Mouse (Mus musculus) heart, embryonic 11.5 days (tissue): ENCODE measurements at regions not wholly inside any gene's neighbourhood (a gene's known extent, or its start where the extent isn't known, plus 50 kb on each side); places are given as distances from the start of the nearest gene placed in this dataset.

Source experiments
- ATAC-seq: fragments of 200-750 bp; cut with Nextera tagmentation; replicated peaks from 2 replicates; pipeline ENCODE4 v1.8.0; 2017; ENCODE audit warnings: moderate library complexity; ENCODE audit not compliant: insufficient number of reproducible peaks, low FRiP score, low TSS enrichment
- H3K27ac ChIP-seq: fragments of 300-500 bp; sonication (generic); 2 replicates; pipeline ENCODE4 v1.5.1; 2014; ENCODE audit warnings: mild to moderate bottlenecking, low read depth, low read length
- H3K27me3 ChIP-seq: fragments of 300-500 bp; sonication (generic); 2 replicates; pipeline ENCODE4 v1.6.1; 2014; ENCODE audit warnings: mild to moderate bottlenecking, low read length, mixed read lengths; ENCODE audit not compliant: control insufficient read depth, insufficient read depth
- H3K36me3 ChIP-seq: fragments of 300-500 bp; sonication (generic); 2 replicates; pipeline ENCODE4 v1.6.1; 2014; ENCODE audit warnings: mild to moderate bottlenecking, low read length, moderate library complexity, mixed read lengths; ENCODE audit not compliant: control insufficient read depth, insufficient read depth
- H3K4me1 ChIP-seq: fragments of 300-500 bp; sonication (generic); 2 replicates; pipeline ENCODE4 v1.6.1; 2014; ENCODE audit warnings: low read length; ENCODE audit not compliant: control insufficient read depth, insufficient read depth
- H3K4me2 ChIP-seq: fragments of 300-500 bp; sonication (generic); 2 replicates; pipeline ENCODE4 v1.6.1; 2014; ENCODE audit warnings: mild to moderate bottlenecking, moderate library complexity
- H3K4me3 ChIP-seq: fragments of 300-500 bp; sonication (generic); 2 replicates; pipeline ENCODE4 v1.5.1; 2014; ENCODE audit warnings: low read depth, low read length
- H3K9ac ChIP-seq: fragments of 300-500 bp; sonication (generic); 2 replicates; pipeline ENCODE4 v1.6.1; 2014; ENCODE audit warnings: mild to moderate bottlenecking, low read depth, low read length, moderate library complexity
- H3K9me3 ChIP-seq: fragments of 300-500 bp; sonication (generic); replicated peaks from 2 replicates; pipeline ENCODE4 v1.6.1; 2016; ENCODE audit warnings: low read length; ENCODE audit not compliant: control insufficient read depth
- WGBS: fragments of 180-500 bp; shearing (Covaris S2); extraction: QIAGEN DNeasy Blood & Tissue Kit; methylation state at CpG from one replicate; pipeline ENCODE4 v1.1.7; 2014; ENCODE audit not compliant: insufficient replicate concordance; 5-methylcytosine and 5-hydroxymethylcytosine counted together

DNA sequence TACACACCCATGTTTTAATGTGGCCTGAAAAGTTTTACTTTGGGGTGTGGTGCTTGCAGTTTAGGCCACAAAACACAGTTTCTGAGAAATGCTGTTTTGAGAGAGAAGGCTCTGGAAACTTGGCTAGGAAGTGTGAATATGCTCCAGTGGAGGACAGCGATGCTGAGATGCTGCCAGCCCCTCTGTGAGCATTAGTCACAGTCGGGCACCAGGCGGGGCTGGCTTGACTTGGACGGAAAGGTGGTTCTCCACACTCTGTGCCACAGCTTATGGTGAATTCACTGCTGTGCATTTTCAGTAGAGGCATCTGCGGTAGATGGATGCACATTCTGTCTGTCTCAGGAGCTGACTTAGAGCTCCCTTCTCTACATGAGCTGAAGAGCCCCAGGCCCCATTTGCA is 326.0 kb downstream of the 1500009L16Rik start:
- no peak for ATAC-seq

DNA sequence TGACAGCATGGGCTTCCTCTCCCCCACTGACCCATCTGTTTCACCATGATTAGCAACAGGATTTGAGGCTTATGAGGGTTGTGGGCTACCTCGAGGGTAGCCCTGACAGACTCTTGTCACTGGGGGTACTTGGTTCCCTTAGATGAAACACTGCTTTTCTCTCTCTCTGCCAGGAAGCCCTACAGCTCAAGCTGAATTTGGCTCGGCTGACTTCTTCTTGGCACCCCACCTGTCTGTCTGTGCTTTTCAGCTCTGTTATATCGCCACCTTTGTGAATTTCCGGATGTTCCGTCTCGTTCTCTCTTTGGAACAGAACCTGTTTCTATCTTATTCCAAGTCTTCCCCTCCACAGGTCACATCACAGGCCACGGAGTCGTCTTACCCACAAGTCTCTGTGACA is 330.0 kb downstream of the 1500009L16Rik start:
- Histone ChIP-seq H3K4me2 (no peak overlapping the region), H3K4me3 (no peak overlapping the region), H3K27ac (no peak overlapping the region), H3K27me3 (no peaks in the 10 kb centered on the region), H3K9me3 (no peaks in the 10 kb centered on the region), H3K4me1 (no peaks in the 10 kb centered on the region), H3K36me3 (no peaks in the 10 kb centered on the region), H3K9ac (no peak overlapping the region)
- 82% methylated on average over 8 of the region's 8 CpGs for WGBS
- ATAC-seq: no peak

More for the DNA sequence above, 326.0 kb downstream of the 1500009L16Rik start:
- 87% methylated on average over 5 of the region's 5 CpGs for WGBS
- H3K27ac ChIP-seq: no peak overlapping the region
- H3K9me3 ChIP-seq: no peaks in the 10 kb centered on the region
- no peaks in the 10 kb centered on the region for H3K36me3 ChIP-seq
- no peaks in the 10 kb centered on the region for H3K4me1 ChIP-seq
- no peaks in the 10 kb centered on the region for H3K27me3 ChIP-seq
- H3K4me2 ChIP-seq: no peak overlapping the region
- no peak overlapping the region for H3K4me3 ChIP-seq
- no peak overlapping the region for H3K9ac ChIP-seq

DNA sequence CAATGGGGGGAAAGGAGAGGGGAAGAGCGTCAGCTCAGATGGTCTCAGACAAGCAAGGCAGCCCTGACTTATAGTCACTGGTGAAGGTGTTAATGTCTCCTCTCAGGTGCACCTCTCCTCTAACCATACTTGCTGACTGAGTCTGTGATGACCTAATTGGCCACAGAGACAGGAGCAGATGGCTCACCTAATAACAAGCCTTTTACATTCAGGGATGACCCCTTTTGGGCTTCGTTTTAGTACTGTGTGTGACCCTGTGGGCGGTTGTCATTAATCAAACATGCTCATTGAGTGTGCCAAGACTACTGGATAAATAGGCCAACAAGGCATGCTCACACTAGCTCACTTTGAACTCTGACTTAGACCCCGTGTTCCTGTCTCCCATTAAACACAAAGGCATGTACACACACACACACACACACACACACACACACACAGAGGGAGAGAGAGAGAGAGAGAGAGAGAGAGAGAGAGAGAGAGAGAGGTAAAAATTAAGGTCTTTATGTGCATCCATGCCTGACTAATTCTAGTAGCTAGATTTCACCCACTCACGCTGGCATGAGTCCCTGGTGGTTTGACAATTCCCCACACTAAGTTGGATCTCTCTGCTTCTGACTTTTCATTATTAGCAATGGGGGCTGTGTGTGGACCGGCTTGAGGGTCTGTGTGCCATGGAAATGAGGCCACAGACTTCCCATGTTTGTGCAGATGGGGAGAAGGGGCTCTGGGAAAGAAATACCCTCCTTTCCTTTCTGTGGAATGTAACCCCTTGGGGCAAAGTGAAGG is 332.1 kb downstream of the 1500009L16Rik start:
- Histone ChIP-seq H3K9me3 (no peaks in the 10 kb centered on the region), H3K9ac (no peak overlapping the region), H3K27ac (no peak overlapping the region), H3K4me1 (no peaks in the 10 kb centered on the region; the same call in 1 of the 2 replicates), H3K4me3 (no peak overlapping the region), H3K27me3 (no peaks in the 10 kb centered on the region), H3K36me3 (no peaks in the 10 kb centered on the region), H3K4me2 (no peak overlapping the region)
- no peak for ATAC-seq
- WGBS: 73% methylated on average over 6 of the region's 6 CpGs

DNA sequence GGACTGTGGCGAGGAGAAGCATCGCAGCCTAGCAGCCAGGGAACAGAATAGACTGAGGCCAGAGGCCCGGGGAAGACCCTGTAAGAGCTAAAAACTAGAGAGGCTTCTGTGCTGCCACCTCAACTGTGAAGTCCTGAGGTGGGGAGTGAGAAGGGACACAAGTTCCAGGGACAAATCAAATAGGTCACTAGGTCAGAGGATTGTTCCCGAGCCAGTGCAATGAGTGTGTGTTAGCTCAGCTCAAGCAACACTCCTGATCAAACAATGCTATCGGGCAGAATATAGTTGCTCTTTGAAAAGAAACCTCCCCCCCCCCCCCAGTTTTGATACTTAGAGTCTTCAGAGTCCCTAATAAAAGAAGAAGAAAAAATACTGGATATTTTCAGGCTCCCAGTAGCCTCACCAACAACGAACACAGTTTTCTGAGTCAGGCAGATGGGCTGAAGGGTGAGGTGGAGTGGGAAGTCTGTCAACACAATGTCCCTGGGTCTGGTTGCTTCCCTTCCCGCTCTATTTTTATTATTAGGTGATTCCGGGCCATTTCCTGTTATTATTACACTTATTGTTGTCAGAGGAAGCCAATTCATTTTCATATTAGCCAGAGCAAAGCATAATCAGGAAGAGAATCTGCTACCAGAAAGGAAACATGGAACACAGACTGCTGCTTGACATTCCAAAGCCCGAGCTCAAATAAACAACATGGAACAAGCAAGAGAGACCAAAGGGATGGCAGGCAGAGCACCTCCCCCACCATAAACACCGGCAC is 332.9 kb downstream of the 1500009L16Rik start:
- H3K27ac ChIP-seq: no peak overlapping the region
- WGBS: 60% methylated on average over 10 of the region's 10 CpGs
- ATAC-seq: no peak

DNA sequence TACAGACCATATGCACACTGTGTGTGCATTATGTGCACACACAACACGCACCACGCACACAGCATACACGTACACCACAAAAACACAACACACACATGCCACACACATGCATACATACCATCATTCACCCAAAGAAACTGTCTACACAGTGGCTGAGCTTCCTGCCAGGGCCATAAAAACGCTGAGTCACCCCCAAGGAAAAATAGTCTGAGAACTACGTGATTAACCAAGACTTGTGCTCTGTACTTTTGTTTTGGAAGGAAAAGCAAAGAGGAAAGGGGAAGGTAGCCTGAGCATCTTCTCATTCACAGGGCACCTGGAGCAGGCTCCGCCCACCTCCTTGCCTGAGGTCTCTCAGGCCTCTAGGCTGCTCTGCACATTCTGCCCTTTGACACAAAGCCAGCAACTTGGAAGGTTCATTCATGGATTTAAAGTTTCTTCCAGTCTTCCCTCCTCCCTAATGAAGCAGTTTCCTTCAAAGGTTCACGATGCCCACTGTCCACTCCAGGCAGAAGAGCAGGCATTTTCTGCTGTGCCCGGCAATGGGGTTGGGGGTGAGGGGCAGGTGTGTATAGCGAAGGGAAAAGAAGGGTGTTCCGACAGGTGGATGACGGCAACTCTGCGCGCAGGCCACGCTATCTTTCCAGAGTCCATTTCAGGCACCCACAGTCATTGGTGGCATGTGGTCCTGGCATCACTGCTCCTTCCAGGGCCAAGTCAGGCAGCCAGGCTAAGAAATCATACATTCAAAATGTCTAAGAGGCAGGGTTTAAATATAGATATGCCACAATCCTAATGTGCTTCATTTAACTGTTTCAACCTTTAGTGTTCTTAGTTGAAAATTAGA is 333.9 kb downstream of the 1500009L16Rik start:
- Histone ChIP-seq H3K9me3 (no peaks in the 10 kb centered on the region), H3K36me3 (no peaks in the 10 kb centered on the region), H3K4me2 (no peak overlapping the region), H3K9ac (no peak overlapping the region), H3K4me1 (no peaks in the 10 kb centered on the region; the same call in 1 of the 2 replicates), H3K4me3 (no peak overlapping the region), H3K27ac (no peak overlapping the region), H3K27me3 (no peaks in the 10 kb centered on the region)
- WGBS: 81% methylated on average over 14 of the region's 14 CpGs
- no peak for ATAC-seq

More for the DNA sequence above, 332.9 kb downstream of the 1500009L16Rik start:
- Histone ChIP-seq H3K4me1 (no peaks in the 10 kb centered on the region; the same call in 1 of the 2 replicates), H3K27me3 (no peaks in the 10 kb centered on the region), H3K4me3 (no peak overlapping the region), H3K4me2 (no peak overlapping the region), H3K36me3 (no peaks in the 10 kb centered on the region), H3K9ac (no peak overlapping the region), H3K9me3 (no peaks in the 10 kb centered on the region)

DNA sequence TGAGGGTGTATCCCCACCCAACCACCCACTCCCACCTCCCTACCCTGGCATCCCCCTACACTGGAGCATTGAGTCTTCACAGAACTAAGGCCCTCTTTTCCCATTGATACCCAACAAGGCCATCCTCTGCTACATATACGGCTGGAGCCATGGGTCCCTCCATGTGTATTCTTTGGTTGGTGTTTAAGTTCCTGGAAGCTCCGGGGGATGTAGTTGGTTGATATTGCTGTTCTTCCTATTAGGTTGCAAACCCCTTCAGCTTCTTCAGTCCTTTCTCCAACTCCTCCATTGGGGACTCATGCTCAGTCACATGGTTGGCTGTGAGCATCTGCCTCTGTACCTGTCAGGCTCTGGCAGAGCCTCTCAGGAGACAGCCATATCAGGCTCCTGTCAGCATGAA is 335.6 kb downstream of the 1500009L16Rik start:
- Histone ChIP-seq H3K4me1 (no peaks in the 10 kb centered on the region; the same call in 1 of the 2 replicates), H3K4me2 (no peak overlapping the region), H3K27ac (no peak overlapping the region), H3K9ac (no peak overlapping the region), H3K27me3 (no peaks in the 10 kb centered on the region), H3K9me3 (no peaks in the 10 kb centered on the region), H3K36me3 (no peaks in the 10 kb centered on the region), H3K4me3 (no peak overlapping the region)
- whole genome bisulfite sequencing: 98% methylated on average over 2 of the region's 2 CpGs
- no peak for ATAC-seq

DNA sequence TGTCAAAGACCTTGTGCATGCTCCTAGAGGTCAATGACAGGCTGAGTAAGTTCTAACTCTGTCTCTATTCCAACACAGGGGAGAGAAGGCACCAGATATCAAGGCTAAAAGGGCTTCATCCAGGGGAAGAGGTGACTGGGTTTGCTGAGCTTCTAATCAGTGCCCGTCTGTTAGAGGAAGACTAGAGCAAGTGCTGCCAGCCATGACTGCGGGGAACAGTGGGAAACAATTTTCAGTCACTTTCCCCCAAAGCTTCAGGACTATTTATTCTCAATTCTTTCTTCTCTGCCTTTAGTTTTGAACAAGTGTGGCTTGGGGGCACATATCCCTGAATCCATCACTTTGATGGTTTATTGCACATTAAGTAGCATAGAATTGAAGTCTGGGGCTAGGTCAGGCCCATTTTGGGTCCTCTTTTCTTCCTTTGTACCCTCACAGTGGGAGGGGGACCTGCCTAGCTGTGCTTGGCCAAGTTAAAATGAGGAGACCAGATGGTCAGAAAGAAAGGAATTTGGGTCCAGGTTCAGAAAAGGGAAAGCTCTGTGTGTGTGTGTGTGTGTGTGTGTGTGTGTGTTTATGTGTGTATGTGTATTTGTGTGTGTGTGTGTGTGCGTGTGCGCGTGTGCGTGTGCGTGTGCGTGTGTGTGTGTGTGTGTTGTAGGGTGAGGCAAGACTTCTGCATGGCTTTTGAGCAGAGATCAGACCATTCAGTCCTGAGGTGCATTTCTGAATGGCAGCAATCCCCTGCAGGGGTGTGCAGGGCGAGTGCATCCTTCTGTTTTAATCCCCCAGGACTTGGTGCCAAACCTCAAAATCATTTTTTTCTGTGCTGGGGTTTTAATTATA is 337.2 kb downstream of the 1500009L16Rik start:
- 0 out of 2 replicates have a peak overlapping the region, but pooled peaks have one; percentile 82 for H3K27ac ChIP-seq

More for the DNA sequence above, 337.2 kb downstream of the 1500009L16Rik start:
- no peaks in the 10 kb centered on the region for H3K9me3 ChIP-seq
- no peak overlapping the region for H3K9ac ChIP-seq
- H3K36me3 ChIP-seq: no peaks in the 10 kb centered on the region
- H3K4me1 ChIP-seq: no peaks in the 10 kb centered on the region; the same call in 1 of the 2 replicates
- no peak overlapping the region for H3K4me3 ChIP-seq
- no peak overlapping the region for H3K4me2 ChIP-seq
- ATAC-seq: no peak
- WGBS: 87% methylated on average over 9 of the region's 9 CpGs
- H3K27me3 ChIP-seq: no peaks in the 10 kb centered on the region
